Mouse (Mus musculus) lung, adult 2 months (tissue): ENCODE results near the gene Uso1. TPM values are rescaled to one million over a fixed set of nuclear protein-coding genes. Genes with fewer than 3 reads are reported as not detected.

Source experiments
- DNase-seq: peaks from one replicate; pipeline ENCODE4 v3.0.0; 2022
- H3K4me1 ChIP-seq: fragments of 200-500 bp; 2 replicates; pipeline ENCODE4 v1.6.1; 2011; ENCODE audit warnings: low read length; ENCODE audit not compliant: control insufficient read depth, insufficient read depth
- H3K4me3 ChIP-seq: fragments of 200-500 bp; replicated peaks from 2 replicates; pipeline ENCODE3; 2011; ENCODE audit warnings: low read depth, mild to moderate bottlenecking, control low read depth, low read length; ENCODE audit errors: extremely low read depth
- CTCF ChIP-seq: fragments of 200-500 bp; IDR thresholded peaks from 2 replicates; pipeline ENCODE4 v1.5.1; 2011; ENCODE audit warnings: mild to moderate bottlenecking, low read length, control low read depth; ENCODE audit not compliant: insufficient read depth
- POLR2A ChIP-seq: fragments of 200-500 bp; IDR thresholded peaks from 2 replicates; pipeline ENCODE4 v1.6.1; 2011; ENCODE audit warnings: low read depth, mild to moderate bottlenecking, control low read depth, low read length, borderline replicate concordance; ENCODE audit errors: extremely low read depth
- WGBS: fragments of 180-500 bp; shearing (Covaris S2); methylation state at CpG from one replicate; pipeline ENCODE4 v1.1.7; 2018; 5-methylcytosine and 5-hydroxymethylcytosine counted together
- polyA plus RNA-seq: library from polyadenylated mRNA; depleted of rRNA; stranded (reverse); fragments of >200 nt; gene quantifications from 2 replicates; pipeline ENCODE4 v1.2.3, GENCODE M21; 2012

The Uso1 gene
- polyA plus RNA-seq, 1 experiment = 19.1 TPM

GRCm38 (mm10) chr5:92206121-92206520, 68.4 kb downstream of the Uso1 start:
- no peak for TF ChIP-seq CTCF
- Histone ChIP-seq H3K4me1 (peaks cover 16% of the 10 kb centered on the region), H3K4me3 (no peak overlapping the region)
- no peak for DNase-seq
- WGBS = 84% methylated on average over 6 of the region's 6 CpGs

- TF ChIP-seq CTCF (no peak), POLR2A (no peak)
- H3K4me1 ChIP-seq = peaks cover 10% of the 10 kb centered on the region
- no peak for DNase-seq
- 70% methylated on average over 8 of the region's 8 CpGs for WGBS
- H3K4me3 ChIP-seq = no peak overlapping the region
Observed at GRCm38 (mm10) chr5:92210205-92210604, 72.5 kb downstream of the Uso1 start.

GRCm38 (mm10) chr5:92212231-92212630, 74.5 kb downstream of the Uso1 start:
- WGBS = 85% methylated on average over 4 of the region's 4 CpGs

GRCm38 (mm10) chr5:92215308-92215707, 77.6 kb downstream of the Uso1 start, which contains the start of gene U90926:
TSS of gene U90926 (minus strand) at chr5:92215408.
- Histone ChIP-seq H3K4me1 (no peaks in the 10 kb centered on the region), H3K4me3 (no peak within 1 kb of the TSS)
- DNase-seq = no peak
- WGBS = 83% methylated on average over 4 of the region's 4 CpGs
- TF ChIP-seq POLR2A (no peak), CTCF (no peak)

More at GRCm38 (mm10) chr5:92212231-92212630, 74.5 kb downstream of the Uso1 start:
- Histone ChIP-seq H3K4me1 (no peaks in the 10 kb centered on the region), H3K4me3 (no peak overlapping the region)
- DNase-seq = no peak
- TF ChIP-seq CTCF = no peak
- no peak for TF ChIP-seq POLR2A

- DNase-seq = no peak
- H3K4me1 ChIP-seq = no peaks in the 10 kb centered on the region
- no peak for TF ChIP-seq POLR2A
- no peak for TF ChIP-seq CTCF
- H3K4me3 ChIP-seq = no peak overlapping the region
- WGBS = 64% methylated on average over 17 of the region's 17 CpGs
Observed at GRCm38 (mm10) chr5:92218915-92219793, 81.4 kb downstream of the Uso1 start.

GRCm38 (mm10) chr5:92219826-92220225, 82.1 kb downstream of the Uso1 start:
- TF ChIP-seq CTCF (no peak), POLR2A (no peak)
- no peaks in the 10 kb centered on the region for H3K4me1 ChIP-seq
- no peak for DNase-seq
- 56% methylated on average over 6 of the region's 6 CpGs for WGBS
- no peak overlapping the region for H3K4me3 ChIP-seq

- 76% methylated on average over 8 of the region's 8 CpGs for WGBS
- Histone ChIP-seq H3K4me1 (no peaks in the 10 kb centered on the region), H3K4me3 (no peak overlapping the region)
- DNase-seq = no peak
- TF ChIP-seq CTCF = no peak
- TF ChIP-seq POLR2A = no peak
Observed at GRCm38 (mm10) chr5:92220287-92220902, 82.7 kb downstream of the Uso1 start.

GRCm38 (mm10) chr5:92227782-92228181, 90.0 kb downstream of the Uso1 start:
- DNase-seq = no peak
- WGBS = 68% methylated on average over 7 of the region's 7 CpGs
- no peaks in the 10 kb centered on the region for H3K4me1 ChIP-seq
- H3K4me3 ChIP-seq = no peak overlapping the region
- TF ChIP-seq CTCF = no peak
- no peak for TF ChIP-seq POLR2A

- DNase-seq = no peak
- WGBS = 51% methylated on average over 10 of the region's 10 CpGs
- no peak for TF ChIP-seq CTCF
- no peak for TF ChIP-seq POLR2A
- Histone ChIP-seq H3K4me1 (no peaks in the 10 kb centered on the region), H3K4me3 (no peak overlapping the region)
Observed at GRCm38 (mm10) chr5:92228776-92229175, 91.0 kb downstream of the Uso1 start.

- DNase-seq = no peak
- 81% methylated on average over 3 of the region's 3 CpGs for WGBS
- no peaks in the 10 kb centered on the region for H3K4me1 ChIP-seq
- no peak overlapping the region for H3K4me3 ChIP-seq
- no peak for TF ChIP-seq POLR2A
- TF ChIP-seq CTCF = no peak
Observed at GRCm38 (mm10) chr5:92229514-92229913, 91.8 kb downstream of the Uso1 start.
